Mouse (Mus musculus): ENCODE measurements around the gene Gpr179. TPM values are rescaled to one million over a fixed set of nuclear protein-coding genes. Genes with fewer than 3 reads are reported as not detected.

The Gpr179 gene
- 0.39 and 0.48 TPM in 2 replicates for polyA plus RNA-seq (2015; fragmentation: Nextera tagmentation; extraction: Ambion mirVana)

DNA sequence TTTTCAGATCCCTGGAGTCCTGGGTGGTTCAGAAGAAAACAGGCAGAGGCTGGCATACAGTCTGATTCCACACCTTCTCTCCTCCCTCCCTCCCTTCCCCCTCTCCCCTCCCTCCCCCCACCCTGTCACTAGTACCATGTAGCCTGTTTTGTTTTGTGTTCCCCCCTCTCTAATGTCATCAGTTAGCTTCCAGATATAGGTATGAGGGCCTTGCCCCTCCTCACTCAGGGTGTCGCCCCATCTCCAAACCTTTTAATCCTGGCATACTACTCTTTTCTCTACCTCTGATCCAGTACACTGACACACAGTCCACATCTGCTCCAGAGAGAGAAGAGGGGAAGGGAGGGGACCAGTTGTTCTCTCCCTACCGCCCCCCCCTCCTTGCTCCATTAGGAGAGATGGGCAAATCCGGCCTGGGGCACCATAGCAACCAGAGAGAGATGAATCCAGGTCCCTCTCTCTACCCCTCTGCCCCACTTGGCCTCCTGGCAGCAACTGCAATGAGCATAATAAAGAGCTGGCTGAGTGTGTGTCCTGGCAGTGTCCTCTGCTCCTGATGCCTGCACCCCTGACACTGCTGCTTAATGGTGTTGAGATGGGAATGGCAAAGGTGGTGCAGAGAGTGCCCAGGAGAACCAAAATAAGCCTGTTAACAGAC lies at the start of gene Gpr179:
TSS of gene Gpr179 (minus strand) at position 51 of the 658 bp plus-strand sequence.
- no peaks in the 10 kb centered on the region for H3K36me3 ChIP-seq
- H3K27ac ChIP-seq, result no peak within 1 kb of the TSS
- WGBS, result 55% methylated on average over 3 of the region's 3 CpGs
- no peak within 1 kb of the TSS for H3K4me3 ChIP-seq (replicated peaks)
- 0 out of 2 replicates have a peak, but pooled peaks have one; percentile 17 for ATAC-seq
- peaks cover 30% of the 10 kb centered on the region for H3K4me1 ChIP-seq (replicated peaks)
- no peaks in the 10 kb centered on the region for H3K27me3 ChIP-seq
- no peaks in the 10 kb centered on the region for H3K9me3 ChIP-seq
- H3K9ac ChIP-seq (replicated peaks), result 0 out of 2 replicates have a peak within 1 kb of the TSS, but pooled peaks have one; percentile 41
- H3K4me2 ChIP-seq (replicated peaks), result no peak within 1 kb of the TSS

DNA sequence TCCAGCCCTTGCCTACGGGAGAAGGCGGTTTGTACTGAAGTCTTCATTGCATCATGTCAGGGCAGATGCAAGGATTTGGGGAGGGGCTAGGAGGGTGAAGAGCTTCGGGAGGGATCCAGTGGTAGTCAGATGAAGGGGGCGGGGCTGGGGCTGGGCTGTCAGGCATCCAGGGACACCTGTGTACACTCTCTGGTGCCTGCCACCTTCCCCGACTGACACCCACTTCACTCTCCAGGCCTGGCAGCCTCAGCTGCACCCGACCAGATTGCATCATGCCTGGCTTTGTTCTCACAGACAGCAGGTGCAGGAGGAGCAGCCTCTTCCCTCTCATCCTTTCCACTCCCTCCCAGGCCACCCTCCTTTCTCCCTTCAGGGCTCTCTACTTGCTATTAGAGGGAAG lies 49.2 kb upstream of the Gpr179 start:
- Histone ChIP-seq H3K4me2 (replicated peaks) (peak overlapping the region; percentile 63), H3K4me1 (replicated peaks) (peaks cover 36% of the 10 kb centered on the region), H3K27ac (peak overlapping the region; percentile 44), H3K9ac (replicated peaks) (0 out of 2 replicates have a peak overlapping the region, but pooled peaks have one; percentile 20), H3K36me3 (peaks cover 13% of the 10 kb centered on the region), H3K27me3 (peaks cover 5% of the 10 kb centered on the region), H3K9me3 (no peaks in the 10 kb centered on the region), H3K4me3 (replicated peaks) (peak overlapping the region; percentile 36; the same call in 1 of the 2 replicates)
- ATAC-seq, result peak; percentile 10; the same call in 1 of the 2 replicates
- 19% methylated on average over 6 of the region's 6 CpGs for WGBS

DNA sequence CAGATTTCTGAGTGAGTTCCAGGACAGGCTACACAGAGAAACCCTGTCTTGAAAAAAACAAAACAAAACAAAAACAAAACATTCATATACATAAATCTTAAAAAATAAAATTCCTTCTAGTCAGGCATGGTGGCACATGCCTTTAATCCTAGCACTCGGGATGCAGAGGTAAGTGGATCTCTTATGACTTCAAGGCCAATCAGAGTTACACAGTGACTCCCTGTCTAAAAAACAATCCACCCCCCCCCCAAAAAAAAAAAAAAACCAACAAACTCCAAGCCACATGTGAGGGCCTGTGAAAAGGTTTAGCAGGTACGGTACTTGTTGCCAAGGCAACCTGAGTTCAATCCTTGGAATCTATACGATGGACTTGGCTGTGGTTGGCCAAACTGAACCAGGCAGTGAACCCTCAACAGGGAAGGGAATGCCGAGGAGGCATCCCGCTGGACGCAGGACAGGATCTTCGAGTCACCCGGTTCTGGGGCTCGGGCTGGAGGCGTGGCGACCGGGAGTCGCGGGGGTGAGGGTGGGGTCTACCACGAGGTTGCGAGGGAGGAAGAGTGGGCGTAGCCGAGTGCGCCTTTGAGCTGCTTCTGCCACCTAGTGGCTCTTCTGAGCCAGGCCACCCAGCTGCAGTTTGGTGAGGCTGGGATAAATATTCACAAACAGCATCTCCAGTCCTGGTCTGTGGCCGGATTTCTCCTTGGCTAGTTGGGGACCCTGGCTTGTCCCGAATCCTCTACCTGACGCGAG lies 48.3 kb upstream of the Gpr179 start:
- Histone ChIP-seq H3K4me3 (replicated peaks) (peak overlapping the region; percentile 36), H3K27me3 (no peaks in the 10 kb centered on the region; the same call in 1 of the 2 replicates), H3K9me3 (no peaks in the 10 kb centered on the region), H3K36me3 (peaks cover 22% of the 10 kb centered on the region), H3K4me1 (replicated peaks) (peaks cover 27% of the 10 kb centered on the region), H3K4me2 (replicated peaks) (peak overlapping the region; percentile 63), H3K27ac (no peak overlapping the region), H3K9ac (replicated peaks) (0 out of 2 replicates have a peak overlapping the region, but pooled peaks have one; percentile 39)
- peak; percentile 63 for ATAC-seq
- 4% methylated on average over 23 of the region's 23 CpGs for WGBS

DNA sequence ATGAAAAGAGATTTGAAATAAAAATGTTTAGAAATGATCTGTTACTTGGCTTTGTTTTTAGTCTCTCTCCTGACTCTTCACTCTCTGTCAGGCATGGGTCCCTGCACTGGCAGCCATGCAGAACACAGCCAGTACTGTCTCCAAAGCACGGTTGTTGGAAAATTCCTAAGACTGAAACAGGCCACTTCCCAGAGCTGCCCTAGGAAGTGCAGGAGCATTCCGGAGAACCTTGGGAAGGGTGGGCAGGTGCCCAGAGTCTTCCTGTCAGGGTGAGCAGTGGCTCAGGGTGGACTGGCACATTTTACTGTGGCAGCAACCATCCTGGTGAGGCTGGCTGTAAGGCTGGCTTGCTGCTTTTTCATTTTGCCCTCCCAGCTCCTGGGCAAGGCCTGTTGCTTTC lies 46.6 kb upstream of the Gpr179 start:
- Histone ChIP-seq H3K36me3 (peaks cover 39% of the 10 kb centered on the region), H3K4me3 (replicated peaks) (no peak overlapping the region), H3K9ac (replicated peaks) (no peak overlapping the region), H3K4me2 (replicated peaks) (no peak overlapping the region), H3K27me3 (no peaks in the 10 kb centered on the region; the same call in 1 of the 2 replicates), H3K9me3 (no peaks in the 10 kb centered on the region), H3K27ac (no peak overlapping the region), H3K4me1 (replicated peaks) (peaks cover 18% of the 10 kb centered on the region)
- no peak for ATAC-seq
- WGBS, result 63% methylated on average over 2 of the region's 2 CpGs

DNA sequence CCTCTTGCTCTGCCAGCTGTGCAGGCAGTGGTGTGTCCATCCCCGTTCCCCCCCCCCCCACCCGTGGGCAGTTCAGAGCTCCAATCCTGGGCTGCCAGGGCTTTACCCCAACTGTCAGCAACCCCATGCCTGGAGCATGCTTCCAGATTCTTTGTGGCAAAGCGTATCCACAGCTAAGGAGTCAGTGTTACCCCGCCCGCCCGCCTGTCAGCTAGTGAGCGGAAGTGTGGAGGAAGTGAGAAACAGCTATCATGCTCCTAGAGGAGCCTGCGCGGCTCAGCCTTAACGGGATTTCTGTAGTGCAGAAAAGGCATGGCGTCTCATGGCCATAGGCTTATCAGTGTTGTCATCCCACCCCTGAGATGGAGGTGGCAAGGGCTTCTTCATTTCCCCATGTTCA lies 42.3 kb upstream of the Gpr179 start:
- 0 out of 2 replicates have a peak, but pooled peaks cover 3% of the 10 kb centered on the region for H3K4me1 ChIP-seq (replicated peaks)
- no peak overlapping the region for H3K27ac ChIP-seq
- ATAC-seq, result no peak
- WGBS, result 88% methylated on average over 11 of the region's 11 CpGs
- H3K4me3 ChIP-seq (replicated peaks), result no peak overlapping the region
- H3K36me3 ChIP-seq, result peaks cover 81% of the 10 kb centered on the region
- no peak overlapping the region for H3K4me2 ChIP-seq (replicated peaks)
- no peak overlapping the region for H3K9ac ChIP-seq (replicated peaks)
- no peaks in the 10 kb centered on the region for H3K27me3 ChIP-seq
- H3K9me3 ChIP-seq, result no peaks in the 10 kb centered on the region

DNA sequence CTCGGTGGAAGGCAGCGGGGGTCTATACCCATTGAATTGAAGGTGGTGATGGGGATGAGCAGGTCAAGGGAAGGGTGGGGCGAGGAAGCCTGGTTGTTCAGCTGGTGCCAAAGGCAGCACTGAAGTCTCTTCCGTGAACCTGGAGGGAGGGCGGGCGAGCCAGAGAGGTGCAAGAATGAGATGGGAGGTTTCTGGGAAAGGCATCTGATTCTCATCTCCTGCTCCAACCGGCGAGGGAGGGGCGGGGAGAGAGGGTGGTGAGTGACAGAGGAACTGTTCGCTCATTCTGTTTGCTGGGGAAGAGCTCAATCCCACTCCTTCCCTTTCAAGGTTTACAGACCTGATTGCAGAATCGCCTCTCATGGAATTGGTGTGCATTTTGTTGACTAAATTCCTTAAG lies 41.8 kb upstream of the Gpr179 start:
- peaks cover 83% of the 10 kb centered on the region for H3K36me3 ChIP-seq
- 75% methylated on average over 11 of the region's 11 CpGs for WGBS
- H3K9ac ChIP-seq (replicated peaks), result no peak overlapping the region

DNA sequence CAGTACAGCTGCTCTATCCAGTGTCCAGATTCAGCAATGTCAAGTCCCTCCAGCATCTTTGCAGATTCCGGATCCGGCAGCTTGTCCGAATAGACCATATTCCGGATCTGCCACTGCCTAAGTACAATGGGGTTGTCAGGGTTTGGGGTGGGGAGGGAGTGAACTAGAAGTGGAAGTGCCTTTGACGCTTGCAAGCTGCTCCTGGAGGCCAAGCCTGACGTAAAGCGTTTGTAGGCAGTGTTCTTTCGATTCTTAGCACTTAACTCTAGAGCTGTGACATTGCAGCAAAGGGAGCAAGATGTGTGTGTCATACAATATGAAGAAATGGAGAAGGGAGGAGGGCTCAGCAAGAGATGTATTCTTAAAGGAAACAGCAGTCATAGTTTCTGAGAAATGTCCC lies 37.2 kb upstream of the Gpr179 start:
- Histone ChIP-seq H3K4me1 (replicated peaks) (0 out of 2 replicates have a peak, but pooled peaks cover 3% of the 10 kb centered on the region), H3K4me3 (replicated peaks) (no peak overlapping the region), H3K27me3 (no peaks in the 10 kb centered on the region), H3K9ac (replicated peaks) (no peak overlapping the region), H3K4me2 (replicated peaks) (no peak overlapping the region), H3K9me3 (no peaks in the 10 kb centered on the region), H3K27ac (no peak overlapping the region), H3K36me3 (peaks cover 76% of the 10 kb centered on the region)
- WGBS, result 87% methylated on average over 8 of the region's 8 CpGs
- ATAC-seq, result no peak

More for the DNA sequence above, 41.8 kb upstream of the Gpr179 start:
- Histone ChIP-seq H3K27me3 (no peaks in the 10 kb centered on the region), H3K9me3 (no peaks in the 10 kb centered on the region), H3K4me1 (replicated peaks) (0 out of 2 replicates have a peak, but pooled peaks cover 3% of the 10 kb centered on the region), H3K4me2 (replicated peaks) (no peak overlapping the region), H3K4me3 (replicated peaks) (no peak overlapping the region), H3K27ac (no peak overlapping the region)
- no peak for ATAC-seq

DNA sequence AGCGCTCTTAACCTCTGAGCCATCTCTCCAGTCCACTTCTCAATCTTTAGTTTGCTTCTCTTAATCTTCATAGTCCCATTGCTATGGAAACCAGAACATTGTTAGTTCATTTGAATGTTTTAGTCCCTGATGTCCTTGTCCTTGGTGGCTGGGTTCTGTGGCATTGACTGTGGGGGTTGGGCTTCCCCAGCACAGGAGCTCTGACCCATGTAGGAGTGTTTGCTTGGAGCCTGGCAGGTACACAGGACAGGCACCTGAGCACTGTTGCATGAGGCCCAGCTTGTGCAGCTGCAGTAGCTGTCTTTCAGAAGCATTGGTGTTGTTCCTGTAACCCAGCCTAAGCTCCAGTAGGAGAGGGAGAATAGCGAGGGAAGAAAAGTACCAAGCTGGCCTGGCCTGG lies 35.9 kb upstream of the Gpr179 start:
- WGBS, result 94% methylated on average over 2 of the region's 2 CpGs

DNA sequence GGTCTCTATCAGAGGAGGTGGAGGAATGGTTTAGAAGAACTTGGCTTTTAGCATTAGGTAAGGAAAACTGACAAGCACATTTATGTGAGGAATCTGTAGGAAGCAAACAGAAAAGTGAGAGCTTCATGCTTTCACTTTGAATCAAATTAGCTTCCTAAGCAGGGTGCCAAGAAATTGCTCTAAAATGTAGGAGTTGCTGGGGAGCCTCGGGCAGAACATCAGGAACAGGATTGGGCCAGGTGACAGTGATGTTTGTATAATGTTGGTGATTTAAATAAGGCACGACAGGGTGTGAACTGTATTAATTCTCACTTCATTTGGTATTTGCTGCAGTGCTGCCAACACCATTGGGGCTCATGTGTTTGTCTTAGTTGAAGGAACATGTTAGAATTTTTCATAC lies 31.9 kb upstream of the Gpr179 start:
- no peak overlapping the region for H3K4me2 ChIP-seq (replicated peaks)
- H3K36me3 ChIP-seq, result peaks cover 56% of the 10 kb centered on the region
- H3K4me1 ChIP-seq (replicated peaks), result no peaks in the 10 kb centered on the region
- H3K27ac ChIP-seq, result no peak overlapping the region
- H3K9me3 ChIP-seq, result no peaks in the 10 kb centered on the region
- H3K9ac ChIP-seq (replicated peaks), result no peak overlapping the region
- 65% methylated on average over 2 of the region's 2 CpGs for WGBS
- no peak for ATAC-seq
- H3K4me3 ChIP-seq (replicated peaks), result no peak overlapping the region
- no peaks in the 10 kb centered on the region for H3K27me3 ChIP-seq

More for the DNA sequence above, 35.9 kb upstream of the Gpr179 start:
- H3K4me2 ChIP-seq (replicated peaks), result no peak overlapping the region
- no peak overlapping the region for H3K9ac ChIP-seq (replicated peaks)
- peaks cover 76% of the 10 kb centered on the region for H3K36me3 ChIP-seq
- H3K27ac ChIP-seq, result no peak overlapping the region
- 0 out of 2 replicates have a peak, but pooled peaks cover 3% of the 10 kb centered on the region for H3K4me1 ChIP-seq (replicated peaks)
- H3K27me3 ChIP-seq, result no peaks in the 10 kb centered on the region
- H3K9me3 ChIP-seq, result no peaks in the 10 kb centered on the region
- no peak for ATAC-seq
- no peak overlapping the region for H3K4me3 ChIP-seq (replicated peaks)

DNA sequence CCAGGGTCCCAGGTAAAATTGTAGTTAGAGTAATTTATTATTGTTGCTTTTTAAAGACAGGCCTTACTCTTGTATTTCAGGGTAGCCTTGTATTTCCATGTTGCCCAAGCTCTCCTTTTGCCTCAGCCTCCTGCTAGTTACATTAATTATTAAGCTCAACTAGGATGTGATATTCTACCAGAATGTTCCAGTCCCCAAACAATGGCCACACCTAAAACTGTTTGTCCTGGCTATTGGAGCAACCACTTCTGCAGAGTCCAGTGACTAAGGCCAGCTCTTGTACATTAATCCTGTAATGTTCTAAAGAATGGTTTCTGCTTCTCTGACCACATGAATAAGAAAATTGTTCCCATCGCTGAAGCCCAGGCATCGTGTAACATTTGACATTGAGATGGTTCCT lies 31.1 kb upstream of the Gpr179 start:
- 92% methylated on average over 2 of the region's 2 CpGs for WGBS
- H3K36me3 ChIP-seq, result peaks cover 59% of the 10 kb centered on the region

DNA sequence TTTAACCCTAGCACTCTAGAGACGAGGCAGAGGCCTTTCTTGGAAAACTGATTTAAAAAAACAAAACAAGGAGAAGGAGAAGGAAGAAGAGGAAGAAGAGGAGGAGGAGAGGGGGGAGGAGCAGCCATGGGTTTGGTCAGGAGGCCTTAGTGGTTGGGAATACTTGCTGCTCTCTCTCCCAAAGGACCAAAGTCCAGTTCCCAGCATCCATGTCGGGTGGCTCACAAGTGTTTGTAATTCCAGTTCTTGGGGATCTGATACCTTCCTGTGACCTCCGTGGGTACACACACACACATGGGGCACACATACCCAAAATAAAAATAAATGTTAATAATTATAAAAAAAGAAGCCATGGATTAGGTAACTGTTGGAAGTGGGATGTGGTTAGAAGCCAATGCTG lies 28.2 kb upstream of the Gpr179 start:
- 90% methylated on average over 3 of the region's 3 CpGs for WGBS

More for the DNA sequence above, 31.1 kb upstream of the Gpr179 start:
- Histone ChIP-seq H3K4me3 (replicated peaks) (no peak overlapping the region), H3K4me1 (replicated peaks) (no peaks in the 10 kb centered on the region), H3K9me3 (no peaks in the 10 kb centered on the region), H3K27me3 (no peaks in the 10 kb centered on the region), H3K9ac (replicated peaks) (no peak overlapping the region), H3K27ac (no peak overlapping the region), H3K4me2 (replicated peaks) (no peak overlapping the region)
- ATAC-seq, result no peak

DNA sequence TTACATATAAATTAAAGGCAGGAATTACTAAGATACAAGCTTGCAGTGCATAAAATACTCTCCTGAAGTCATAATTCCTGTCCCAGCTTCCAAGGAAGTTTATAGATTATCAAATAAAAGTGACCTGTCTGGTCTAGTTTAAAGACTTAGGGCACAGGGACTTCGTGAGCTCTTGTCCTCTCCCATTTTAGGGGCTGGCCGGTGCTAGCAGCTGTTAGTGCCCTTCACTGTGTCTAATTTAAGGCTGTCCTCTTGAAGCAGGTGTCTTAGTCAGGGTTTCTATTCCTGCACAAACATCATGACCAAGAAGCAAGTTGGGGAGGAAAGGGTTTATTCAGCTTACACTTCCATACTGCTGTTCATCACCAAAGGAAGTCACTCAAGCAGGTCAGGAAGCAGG lies 21.5 kb upstream of the Gpr179 start:
- 92% methylated on average over 2 of the region's 2 CpGs for WGBS
- Histone ChIP-seq H3K9ac (replicated peaks) (no peak overlapping the region), H3K4me2 (replicated peaks) (no peak overlapping the region), H3K9me3 (no peaks in the 10 kb centered on the region), H3K27me3 (no peaks in the 10 kb centered on the region), H3K27ac (no peak overlapping the region), H3K4me3 (replicated peaks) (no peak overlapping the region), H3K4me1 (replicated peaks) (peaks cover 9% of the 10 kb centered on the region; the same call in 1 of the 2 replicates), H3K36me3 (peaks cover 45% of the 10 kb centered on the region)
- no peak for ATAC-seq

More for the DNA sequence above, 28.2 kb upstream of the Gpr179 start:
- no peak overlapping the region for H3K4me2 ChIP-seq (replicated peaks)
- H3K27me3 ChIP-seq, result no peaks in the 10 kb centered on the region
- H3K4me1 ChIP-seq (replicated peaks), result no peaks in the 10 kb centered on the region
- H3K9ac ChIP-seq (replicated peaks), result no peak overlapping the region
- no peaks in the 10 kb centered on the region for H3K9me3 ChIP-seq
- H3K36me3 ChIP-seq, result peaks cover 71% of the 10 kb centered on the region
- H3K27ac ChIP-seq, result no peak overlapping the region
- no peak for ATAC-seq
- H3K4me3 ChIP-seq (replicated peaks), result no peak overlapping the region
